Mouse (Mus musculus) heart, adult 2 months (tissue): ENCODE results near the gene Lat2.
A peak's percentile ranks its signal among the peaks of the same experiment; 100 is the strongest.

Experiments
- EP300 ChIP-seq: fragments of 200-500 bp; IDR thresholded peaks from 2 replicates; pipeline ENCODE4 v1.6.1; 2011; ENCODE audit warnings: low read depth, low read length, control low read depth; ENCODE audit not compliant: insufficient read depth
- POLR2A ChIP-seq: fragments of 200-500 bp; IDR thresholded peaks from 2 replicates; pipeline ENCODE4 v1.6.1; 2011; ENCODE audit warnings: mild to moderate bottlenecking, low read depth, low read length, control low read depth; ENCODE audit not compliant: insufficient read depth

DNA sequence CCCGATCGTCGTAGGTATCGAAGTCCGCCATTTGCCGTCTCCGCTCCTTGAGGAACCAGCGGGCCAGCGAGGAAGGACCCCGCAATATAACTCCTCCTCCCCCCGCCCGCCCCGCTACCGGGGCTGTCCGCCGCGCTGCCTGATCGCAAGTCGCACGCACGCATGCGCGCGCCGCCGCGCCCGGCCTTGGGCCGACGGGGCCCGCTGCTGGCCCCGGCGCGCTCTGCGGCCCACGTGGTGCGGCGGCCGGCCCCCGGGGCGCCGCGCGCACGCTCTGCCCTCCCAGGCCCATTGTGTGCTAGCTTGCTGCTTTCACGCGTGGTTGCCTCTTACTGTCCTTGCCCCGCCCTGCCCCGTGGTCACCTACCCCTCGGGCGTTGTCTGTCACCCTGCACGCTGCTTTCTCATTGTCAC is 24.5 kb upstream of the Lat2 start, which contains the start of gene Eif4h:
- TF ChIP-seq POLR2A: peak; percentile 93
- TF ChIP-seq EP300: 0 out of 2 replicates have a peak, but pooled peaks have one; percentile 46
